Mouse (Mus musculus): Measurements from ENCODE around the gene Zfp423. TPM values are rescaled to one million over a fixed set of nuclear protein-coding genes. Genes with fewer than 3 reads are reported as not detected.

The Zfp423 gene
- total and polyA plus RNA-seq, 2 experiments from 2014 or later: 1.9 to 7.9 TPM

GRCm38 (mm10) chr8:87958451-87959319 is 710 bp downstream of the Zfp423 start:
- TF ChIP-seq EP300 (IDR thresholded peaks at IDR 0.05; ENCODE audit: low read depth) (no peak), CTCF (IDR thresholded peaks at IDR 0.05; ENCODE audit: low read depth) (no peak)

GRCm38 (mm10) chr8:87957871-87958450 is 1.4 kb downstream of the Zfp423 start:
- peak; percentile 40 for ATAC-seq (ENCODE audit: insufficient read depth, low read depth)
- H3K4me1 ChIP-seq (ENCODE audit: control insufficient read depth, insufficient read depth): peaks cover 20% of the 10 kb centered on the region
- H3K36me3 ChIP-seq (replicated peaks; ENCODE audit: control insufficient read depth, insufficient read depth, low read length): no peaks in the 10 kb centered on the region
- no peak for DNase-seq (ENCODE audit: low spot score)
- TF ChIP-seq CTCF (IDR thresholded peaks at IDR 0.05; ENCODE audit: low read depth) (no peak), EP300 (IDR thresholded peaks at IDR 0.05; ENCODE audit: low read depth) (no peak)
- H3K9ac ChIP-seq (replicated peaks; ENCODE audit: low read depth, low read length): peak overlapping the region; percentile 85
- 5% methylated on average over 20 of the region's 20 CpGs for WGBS
- no peaks in the 10 kb centered on the region for H3K9me3 ChIP-seq (replicated peaks; ENCODE audit: control insufficient read depth, low read length)
- peak overlapping the region; percentile 72 for H3K4me3 ChIP-seq (ENCODE audit: low read depth, low read length)
- peaks cover 60% of the 10 kb centered on the region for H3K27me3 ChIP-seq (ENCODE audit: control insufficient read depth, insufficient read depth, low read length)
- H3K27ac ChIP-seq (ENCODE audit: low read depth): peak overlapping the region; percentile 93
- H3K4me2 ChIP-seq (ENCODE audit: low read depth, low read length): peak overlapping the region; percentile 99

More at GRCm38 (mm10) chr8:87958451-87959319, 710 bp downstream of the Zfp423 start:
- peak; percentile 62 for DNase-seq (ENCODE audit: low spot score)
- H3K36me3 ChIP-seq (replicated peaks; ENCODE audit: control insufficient read depth, insufficient read depth, low read length): no peaks in the 10 kb centered on the region
- H3K27me3 ChIP-seq (ENCODE audit: control insufficient read depth, insufficient read depth, low read length): peaks cover 68% of the 10 kb centered on the region
- WGBS: under 1% methylated on average over 71 of the region's 115 CpGs
- peak overlapping the region; percentile 93 for H3K27ac ChIP-seq (ENCODE audit: low read depth)
- peak overlapping the region; percentile 72 for H3K4me3 ChIP-seq (ENCODE audit: low read depth, low read length)
- peak overlapping the region; percentile 99 for H3K4me2 ChIP-seq (ENCODE audit: low read depth, low read length)
- no peaks in the 10 kb centered on the region for H3K9me3 ChIP-seq (replicated peaks; ENCODE audit: control insufficient read depth, low read length)
- ATAC-seq (ENCODE audit: insufficient read depth, low read depth): peak; percentile 52
- peak overlapping the region; percentile 85 for H3K9ac ChIP-seq (replicated peaks; ENCODE audit: low read depth, low read length)
- H3K4me1 ChIP-seq (ENCODE audit: control insufficient read depth, insufficient read depth): peaks cover 20% of the 10 kb centered on the region

- TF ChIP-seq CTCF (IDR thresholded peaks at IDR 0.05; ENCODE audit: low read depth) (no peak), EP300 (IDR thresholded peaks at IDR 0.05; ENCODE audit: low read depth) (no peak)
- ATAC-seq (ENCODE audit: insufficient read depth, low read depth) (no peak), DNase-seq (ENCODE audit: low spot score) (no peak)
- H3K9ac ChIP-seq (replicated peaks; ENCODE audit: low read depth, low read length): no peak overlapping the region
- H3K4me3 ChIP-seq (ENCODE audit: low read depth, low read length): no peak overlapping the region
- peaks cover 41% of the 10 kb centered on the region for H3K27me3 ChIP-seq (ENCODE audit: control insufficient read depth, insufficient read depth, low read length)
- peaks cover 9% of the 10 kb centered on the region; the same call in 1 of the 2 replicates for H3K4me1 ChIP-seq (ENCODE audit: control insufficient read depth, insufficient read depth)
- no peak overlapping the region for H3K4me2 ChIP-seq (ENCODE audit: low read depth, low read length)
- H3K27ac ChIP-seq (ENCODE audit: low read depth): no peak overlapping the region
- no peaks in the 10 kb centered on the region for H3K9me3 ChIP-seq (replicated peaks; ENCODE audit: control insufficient read depth, low read length)
- 51% methylated on average over 5 of the region's 5 CpGs for WGBS
- H3K36me3 ChIP-seq (replicated peaks; ENCODE audit: control insufficient read depth, insufficient read depth, low read length): no peaks in the 10 kb centered on the region
Measured at GRCm38 (mm10) chr8:87956001-87956400, 3.4 kb downstream of the Zfp423 start.

GRCm38 (mm10) chr8:87953473-87953872 is 5.9 kb downstream of the Zfp423 start:
- Histone ChIP-seq H3K4me1 (ENCODE audit: control insufficient read depth, insufficient read depth) (peaks cover 3% of the 10 kb centered on the region; the same call in 1 of the 2 replicates), H3K36me3 (replicated peaks; ENCODE audit: control insufficient read depth, insufficient read depth, low read length) (no peaks in the 10 kb centered on the region), H3K27me3 (ENCODE audit: control insufficient read depth, insufficient read depth, low read length) (peaks cover 27% of the 10 kb centered on the region; the same call in 1 of the 2 replicates), H3K4me3 (ENCODE audit: low read depth, low read length) (no peak overlapping the region), H3K4me2 (ENCODE audit: low read depth, low read length) (no peak overlapping the region), H3K9ac (replicated peaks; ENCODE audit: low read depth, low read length) (no peak overlapping the region), H3K27ac (ENCODE audit: low read depth) (no peak overlapping the region), H3K9me3 (replicated peaks; ENCODE audit: control insufficient read depth, low read length) (no peaks in the 10 kb centered on the region)
- no peak for DNase-seq (ENCODE audit: low spot score)
- 57% methylated on average over 5 of the region's 5 CpGs for WGBS
- no peak for ATAC-seq (ENCODE audit: insufficient read depth, low read depth)
- TF ChIP-seq CTCF (IDR thresholded peaks at IDR 0.05; ENCODE audit: low read depth): no peak
- TF ChIP-seq EP300 (IDR thresholded peaks at IDR 0.05; ENCODE audit: low read depth): no peak

GRCm38 (mm10) chr8:87952298-87952697 is 7.1 kb downstream of the Zfp423 start:
- 73% methylated on average over 6 of the region's 6 CpGs for WGBS
- H3K4me3 ChIP-seq (ENCODE audit: low read depth, low read length): no peak overlapping the region
- no peaks in the 10 kb centered on the region for H3K9me3 ChIP-seq (replicated peaks; ENCODE audit: control insufficient read depth, low read length)
- no peaks in the 10 kb centered on the region for H3K36me3 ChIP-seq (replicated peaks; ENCODE audit: control insufficient read depth, insufficient read depth, low read length)
- H3K27ac ChIP-seq (ENCODE audit: low read depth): no peak overlapping the region
- H3K27me3 ChIP-seq (ENCODE audit: control insufficient read depth, insufficient read depth, low read length): peaks cover 16% of the 10 kb centered on the region; the same call in 1 of the 2 replicates
- H3K4me2 ChIP-seq (ENCODE audit: low read depth, low read length): no peak overlapping the region
- no peak overlapping the region for H3K9ac ChIP-seq (replicated peaks; ENCODE audit: low read depth, low read length)
- ATAC-seq (ENCODE audit: insufficient read depth, low read depth) (no peak), DNase-seq (ENCODE audit: low spot score) (no peak)
- TF ChIP-seq CTCF (IDR thresholded peaks at IDR 0.05; ENCODE audit: low read depth): no peak
- no peak for TF ChIP-seq EP300 (IDR thresholded peaks at IDR 0.05; ENCODE audit: low read depth)
- H3K4me1 ChIP-seq (ENCODE audit: control insufficient read depth, insufficient read depth): no peaks in the 10 kb centered on the region

Data from heart, postnatal 0 days (tissue).